Mouse (Mus musculus) gastrocnemius, postnatal 36 days (tissue): ENCODE results near the gene Cygb. TPM values are rescaled to one million over a fixed set of nuclear protein-coding genes. Genes with fewer than 3 reads are reported as not detected.

ENCODE experiments used
- DNase-seq, 2 experiments: peaks; one replicate each; pipeline ENCODE4 v3.0.0; 2022
- intact Hi-C: fragments of 180-260 bp; cut with DNase I; formaldehyde crosslinking; loops from one replicate; pipeline ENCODE4 v1.15.1; 2025
- total RNA-seq, 2 experiments: library from RNA; stranded (reverse); gene quantifications; 2 replicates each; pipeline ENCODE4 v1.2.3; 2021

The Cygb gene
- total RNA-seq, 2 experiments from 2014 or later = 8.4 to 13.6 TPM

DNA sequence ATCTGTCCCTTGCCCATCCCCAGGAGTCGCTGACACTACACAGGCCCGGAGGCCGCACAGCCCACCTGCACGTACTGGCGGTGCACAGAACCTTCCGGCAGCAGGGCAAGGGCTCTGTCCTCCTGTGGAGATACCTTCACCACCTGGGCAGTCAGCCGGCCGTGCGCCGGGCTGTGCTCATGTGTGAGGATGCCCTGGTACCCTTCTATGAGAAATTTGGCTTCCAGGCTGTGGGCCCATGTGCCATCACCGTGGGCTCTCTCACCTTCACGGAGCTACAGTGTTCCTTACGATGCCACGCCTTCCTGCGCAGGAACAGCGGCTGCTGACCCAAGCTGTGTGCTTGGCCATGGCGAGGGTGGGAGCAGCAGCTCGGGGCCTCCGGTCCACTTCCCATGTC lies 57.3 kb downstream of the Cygb start:
- intact Hi-C loops = no loop called here
- no peak for DNase-seq

Other genes starting within 250 kb of the Cygb start
- gene Rnf157, start 241.3 kb downstream of the Cygb start, total RNA-seq = 10 to 100 TPM; 23.0 to 24.5 TPM
- gene Ubald2, start 220.2 kb downstream of the Cygb start, total RNA-seq = 10 to 100 TPM; 41.8 to 56.5 TPM
- gene Qrich2, start 188.1 kb downstream of the Cygb start, total RNA-seq = under 1 TPM in 1 of 2 experiments, not detected in 1; 0.05 TPM
- 10 to 100 TPM; 12.6 to 14.1 TPM for gene Prpsap1, start 160.1 kb downstream of the Cygb start, total RNA-seq
- 1 to 10 TPM in 1 of 2 experiments, under 1 TPM in 1; 0.35 to 1.4 TPM for gene Sphk1, start 123.4 kb downstream of the Cygb start, total RNA-seq
- 10 to 100 TPM; 18.4 to 20.4 TPM for gene Ube2o, start 72.9 kb downstream of the Cygb start, total RNA-seq
- gene Aanat, start 67.9 kb downstream of the Cygb start, total RNA-seq = not detected
- 10 to 100 TPM in 1 of 2 experiments, 1 to 10 TPM in 1; 9.4 to 10.2 TPM for gene Rhbdf2, start 27.3 kb downstream of the Cygb start, total RNA-seq
- gene Prcd, start 779 bp downstream of the Cygb start, total RNA-seq = under 1 TPM; 0.46 to 0.74 TPM
- gene St6galnac1, start 121.2 kb upstream of the Cygb start, total RNA-seq = not detected
- gene Mxra7, start 173.7 kb upstream of the Cygb start, total RNA-seq = 10 to 100 TPM; 11.4 to 12.7 TPM
- 10 to 100 TPM; 30.0 to 39.2 TPM for gene Mettl23, start 189.0 kb upstream of the Cygb start, total RNA-seq
- 10 to 100 TPM; 20.4 to 20.5 TPM for gene Jmjd6, start 189.1 kb upstream of the Cygb start, total RNA-seq
- 10 to 100 TPM; 20.7 to 25.8 TPM for gene Mfsd11, start 198.1 kb upstream of the Cygb start, total RNA-seq
- gene Srsf2, start 198.8 kb upstream of the Cygb start, total RNA-seq = 10 to 100 TPM; 59.8 to 80.2 TPM